Mouse (Mus musculus) adrenal gland (tissue): ENCODE measurements at regions not wholly inside any gene's neighbourhood (a gene's known extent, or its start where the extent isn't known, plus 50 kb on each side); places are given as distances from the start of the nearest gene placed in this dataset.
"Not testable (repeated sequence)": the region's sequence is repeated elsewhere in the genome, so short reads cannot be mapped to it uniquely, and the experiment has no call there.

Experiments used
- intact Hi-C: fragments of 180-260 bp; cut with DNase I; formaldehyde crosslinking; loops from one replicate; pipeline ENCODE4 v1.15.1; 2025

DNA sequence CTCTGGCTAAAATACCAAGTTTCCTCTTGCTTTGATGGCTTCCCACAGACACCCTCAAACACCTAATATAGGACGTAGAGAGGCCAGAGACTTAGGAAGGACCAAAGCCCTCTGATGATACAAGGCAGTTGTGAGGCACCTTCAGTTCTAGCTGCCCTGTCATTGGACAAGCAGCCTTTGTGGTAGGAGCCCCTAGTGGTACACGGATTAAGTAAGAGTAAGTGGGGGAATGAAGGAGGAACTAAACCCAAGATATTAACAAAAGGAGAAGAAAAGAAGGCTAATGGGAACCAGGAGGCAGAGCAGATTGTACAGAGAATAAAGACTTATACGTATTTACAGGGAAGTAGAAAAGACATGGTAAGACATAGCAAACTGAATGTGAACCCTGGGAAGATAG is 352.3 kb upstream of the Tmco5 start:
- intact Hi-C loops, result not testable (repeated sequence)

DNA sequence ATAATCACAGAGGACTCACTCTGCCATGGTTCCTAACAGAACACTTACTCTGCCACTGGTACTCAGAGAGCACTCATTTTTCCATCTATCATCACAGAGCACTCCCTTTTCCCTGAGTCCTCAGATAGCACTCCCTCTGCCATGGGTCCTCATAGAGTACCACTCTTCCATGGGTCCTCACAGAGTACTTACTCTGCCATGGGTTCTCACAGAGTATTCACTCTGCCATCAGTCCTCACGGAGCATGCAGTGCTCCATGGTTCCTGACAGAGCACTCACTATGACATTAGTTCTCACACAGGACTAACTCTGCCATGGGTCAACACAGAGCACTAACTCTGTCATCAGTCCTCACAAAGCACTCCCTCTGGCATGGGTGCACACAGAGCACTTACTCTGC is 342.0 kb upstream of the Tmco5 start:
- intact Hi-C loops, result no loop called here

DNA sequence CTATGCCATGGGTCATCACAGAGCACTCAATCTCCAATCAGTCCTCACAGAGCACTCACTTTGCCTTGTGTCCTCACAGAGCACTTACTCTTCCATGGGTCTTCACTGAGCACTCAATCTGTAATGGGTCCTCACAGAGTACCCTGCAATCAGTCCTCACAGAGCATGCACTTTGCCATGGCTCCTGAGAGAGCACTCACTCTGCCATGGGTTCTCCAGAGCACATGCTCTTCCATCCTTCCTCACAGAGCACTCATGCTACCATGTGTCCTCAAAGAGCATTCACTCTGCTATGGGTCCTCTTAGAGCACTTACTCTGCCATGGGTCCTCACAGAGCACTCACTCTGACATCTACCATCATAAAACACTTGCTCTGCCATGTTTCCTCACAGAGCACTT is 319.1 kb upstream of the Tmco5 start:
- intact Hi-C loops, result no loop called here

DNA sequence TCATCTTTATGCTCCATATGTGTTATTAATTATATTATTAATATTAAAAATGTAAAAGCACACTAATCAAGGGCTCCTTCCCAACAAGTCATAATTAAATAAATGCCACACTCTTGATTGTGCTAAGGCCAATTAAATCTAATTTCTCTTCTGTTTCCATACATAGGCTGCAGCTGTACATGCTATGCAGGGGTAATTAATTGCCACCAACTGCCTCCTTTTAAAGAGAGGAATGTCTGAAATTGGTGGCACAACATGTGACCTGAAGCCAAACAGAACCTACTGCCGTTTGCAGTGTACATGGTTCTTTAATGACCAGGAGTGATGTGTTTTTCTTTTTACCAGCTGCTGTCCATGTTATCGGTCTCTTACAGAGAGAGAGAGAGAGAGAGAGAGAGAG is 294.5 kb upstream of the Tmco5 start:
- intact Hi-C loops, result no loop called here

DNA sequence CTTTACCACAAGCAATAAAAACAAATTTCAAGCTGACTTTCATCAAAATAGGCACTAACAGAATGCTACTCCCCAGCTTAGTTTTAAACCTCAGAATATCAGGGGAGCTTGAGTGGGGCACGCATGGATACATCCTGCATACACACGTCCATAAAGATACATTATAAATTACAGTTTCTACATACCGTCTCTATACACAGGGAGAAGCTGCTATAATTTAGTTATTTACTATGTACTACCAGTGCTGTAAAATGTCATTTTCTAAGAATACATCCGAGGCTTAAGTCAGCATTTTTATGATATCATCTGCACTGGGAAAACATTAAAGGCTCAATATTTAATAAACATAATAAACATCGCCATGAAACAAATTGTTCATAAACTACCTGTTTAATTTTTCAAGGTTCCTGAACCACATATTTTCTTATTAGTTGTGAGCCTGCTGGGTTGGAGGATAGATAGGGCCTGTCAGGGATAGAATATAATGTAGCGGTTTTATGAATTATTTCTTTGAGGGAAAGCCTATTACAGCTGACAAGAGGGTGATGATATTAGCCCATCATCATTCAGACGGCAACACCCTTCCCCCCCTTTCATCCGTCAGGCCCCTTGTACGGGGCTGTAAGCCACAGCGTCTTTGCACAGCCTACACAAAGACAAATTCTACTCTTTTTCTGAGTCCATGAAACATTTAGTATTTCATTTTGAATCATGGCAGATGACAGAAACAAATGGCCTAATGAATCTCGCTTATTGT is 292.1 kb upstream of the Tmco5 start:
- intact Hi-C loops, result no loop called here

DNA sequence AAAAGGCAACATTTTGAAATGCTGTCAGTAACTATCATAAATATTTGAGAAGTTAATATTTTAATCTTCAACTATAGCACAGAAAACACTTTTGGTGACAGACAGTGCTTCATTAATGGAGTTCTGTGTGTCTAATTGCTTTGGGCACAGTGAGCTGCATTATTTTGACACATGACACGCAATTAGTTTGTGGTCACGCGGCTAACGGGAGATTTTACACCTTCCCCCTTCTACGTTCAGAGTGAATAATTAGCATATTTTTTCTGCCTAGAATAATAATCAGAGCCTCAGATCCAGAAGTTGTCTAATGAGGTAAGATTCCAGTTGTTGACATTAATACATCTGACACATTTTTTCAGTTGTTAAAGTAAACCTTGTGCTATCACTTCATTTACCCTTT is 272.6 kb upstream of the Tmco5 start:
- intact Hi-C loops, result no loop called here

DNA sequence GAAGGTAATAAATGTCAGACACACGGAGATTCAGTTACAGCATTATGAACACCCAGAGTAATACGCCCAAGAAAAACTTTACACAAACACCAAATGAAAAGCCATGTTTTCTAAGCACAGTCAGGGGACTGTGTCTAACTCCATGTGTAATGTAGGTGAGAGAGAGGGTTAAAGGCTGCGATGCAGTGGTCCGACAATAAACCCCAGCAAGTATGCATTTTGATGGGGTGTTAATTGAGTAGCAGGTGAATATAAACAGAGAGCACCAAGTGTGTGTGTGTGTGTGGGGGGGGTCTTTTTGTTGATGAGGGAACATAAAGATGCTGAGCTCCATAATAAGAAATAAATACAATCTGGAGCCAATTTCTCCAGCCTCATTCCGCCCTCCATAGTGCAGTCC is 238.6 kb upstream of the Tmco5 start:
- intact Hi-C loops, result no loop called here

DNA sequence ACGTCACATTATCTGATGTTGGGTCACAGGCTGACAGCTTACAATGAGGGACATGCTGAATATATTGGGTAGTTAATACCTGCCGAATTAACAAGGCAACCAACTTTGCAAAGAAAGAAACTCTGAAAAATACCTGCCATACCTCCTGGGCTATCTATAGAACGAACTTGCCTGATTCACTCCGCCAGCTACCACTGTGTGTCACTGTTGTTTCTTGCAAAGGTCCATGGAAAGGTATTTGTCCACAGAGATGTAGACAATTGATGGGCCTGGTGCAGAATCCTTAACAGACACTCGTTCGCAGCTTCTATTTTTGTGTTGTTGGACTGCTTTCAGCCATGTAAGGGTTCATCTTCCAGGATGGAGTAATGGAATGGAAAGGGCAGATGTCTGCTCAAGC is 226.4 kb upstream of the Tmco5 start:
- intact Hi-C loops, result no loop called here

DNA sequence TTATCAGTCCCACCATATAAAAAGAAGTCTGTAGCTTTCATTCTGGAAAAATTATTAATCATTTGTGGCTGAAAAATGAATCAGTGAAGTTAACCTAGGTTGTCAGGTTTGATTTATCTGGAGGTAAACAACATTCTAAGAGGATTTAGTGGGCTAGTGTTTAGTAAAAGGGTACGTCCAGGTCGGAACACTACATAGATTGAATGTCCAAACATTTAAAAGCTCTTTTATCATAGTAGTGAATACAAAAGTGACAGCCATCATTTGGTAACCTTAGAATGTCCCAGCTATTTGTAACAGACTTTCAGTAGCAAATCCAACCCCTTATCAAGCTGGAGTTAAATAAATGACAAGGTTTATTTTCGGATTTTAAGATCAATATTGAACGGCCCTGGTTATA is 192.7 kb upstream of the Tmco5 start:
- intact Hi-C loops, result no loop called here

DNA sequence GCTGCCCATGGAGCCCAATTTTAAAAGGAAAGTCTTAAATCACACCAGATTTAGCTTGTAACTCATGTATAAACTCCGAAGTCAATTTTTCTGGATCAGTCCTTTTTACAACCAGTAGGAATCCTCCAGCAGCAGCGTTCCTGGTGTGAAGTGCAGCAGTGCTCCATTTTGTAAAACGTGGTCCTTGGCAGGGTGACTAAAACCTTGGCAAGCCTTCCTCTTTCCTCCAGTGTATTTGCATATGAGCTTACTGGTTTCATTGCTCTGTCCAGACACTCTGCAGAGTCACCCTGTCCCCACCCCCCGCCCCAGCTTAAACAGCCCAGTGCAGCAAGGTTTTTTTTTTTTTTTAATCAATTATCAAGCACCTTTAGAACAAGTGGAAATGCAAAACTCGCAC is 180.9 kb upstream of the Tmco5 start:
- intact Hi-C loops, result no loop called here

DNA sequence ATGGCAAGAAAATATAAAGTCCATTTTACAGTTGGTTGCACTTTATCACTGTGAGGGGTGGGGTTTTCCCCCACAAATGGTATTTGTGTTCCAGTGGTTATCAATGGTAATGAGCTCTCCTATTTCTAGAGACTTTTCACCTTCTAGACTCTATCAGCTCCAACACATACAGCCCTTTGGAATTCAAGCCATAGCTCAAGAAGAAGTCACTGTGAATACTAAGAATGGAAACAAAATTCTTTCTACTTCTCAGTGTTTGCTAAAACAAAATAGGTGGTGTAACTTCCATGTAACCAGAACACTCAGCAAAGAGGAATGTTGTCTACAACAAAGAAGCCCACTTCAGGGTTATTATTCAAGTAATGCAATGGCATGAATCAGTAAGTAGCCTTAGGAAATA is 173.8 kb upstream of the Tmco5 start:
- intact Hi-C loops, result no loop called here

DNA sequence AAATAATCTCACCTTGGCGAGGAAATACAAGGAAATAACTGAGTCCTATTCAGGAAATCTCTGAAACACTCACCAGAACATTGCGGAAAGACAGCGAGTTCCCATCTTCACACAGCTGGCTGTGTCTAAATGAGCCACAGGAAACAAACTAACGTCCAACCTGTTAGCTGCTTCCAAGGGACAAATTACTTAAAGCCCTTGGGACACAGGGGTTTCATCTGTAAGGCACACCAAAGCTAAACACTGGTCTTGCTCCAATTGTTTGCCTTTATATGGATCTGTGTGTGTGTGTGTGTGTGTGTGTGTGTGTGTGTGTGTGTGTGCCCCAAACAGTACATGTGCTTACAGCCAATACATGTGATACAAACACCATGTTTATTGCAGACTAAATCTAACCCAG is 168.9 kb upstream of the Tmco5 start:
- intact Hi-C loops, result no loop called here

DNA sequence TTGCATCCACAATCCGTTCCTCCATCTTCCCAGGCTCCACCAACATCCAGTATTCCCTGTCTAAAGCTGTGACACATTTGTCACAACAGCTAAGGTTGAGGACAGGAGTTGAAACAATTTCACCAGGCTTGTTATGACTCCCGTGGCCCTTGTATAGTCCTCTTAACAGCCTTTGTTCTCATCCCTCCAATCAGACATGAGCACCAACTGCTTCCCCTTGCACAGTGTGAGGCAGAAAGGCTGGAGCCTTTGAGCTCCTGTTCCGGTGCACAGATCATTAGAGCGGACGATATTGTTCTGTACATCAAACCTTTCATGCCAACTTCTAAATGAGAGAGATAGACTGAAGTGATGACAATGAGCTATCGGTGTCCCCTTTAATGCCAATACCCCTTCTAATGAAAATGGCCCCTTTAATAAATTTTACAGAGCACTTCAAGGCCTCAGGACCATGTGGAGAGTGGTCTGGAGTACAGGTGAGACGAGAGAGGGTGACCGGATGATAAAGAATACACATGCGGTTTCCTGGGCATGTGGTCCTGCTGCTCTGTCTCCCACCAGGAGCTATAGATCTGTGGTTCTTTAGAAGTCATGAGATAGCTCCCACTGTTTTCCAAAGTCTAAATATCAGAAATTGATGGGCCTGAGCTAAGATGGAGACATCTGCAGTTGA is 161.8 kb upstream of the Tmco5 start:
- intact Hi-C loops, result no loop called here

DNA sequence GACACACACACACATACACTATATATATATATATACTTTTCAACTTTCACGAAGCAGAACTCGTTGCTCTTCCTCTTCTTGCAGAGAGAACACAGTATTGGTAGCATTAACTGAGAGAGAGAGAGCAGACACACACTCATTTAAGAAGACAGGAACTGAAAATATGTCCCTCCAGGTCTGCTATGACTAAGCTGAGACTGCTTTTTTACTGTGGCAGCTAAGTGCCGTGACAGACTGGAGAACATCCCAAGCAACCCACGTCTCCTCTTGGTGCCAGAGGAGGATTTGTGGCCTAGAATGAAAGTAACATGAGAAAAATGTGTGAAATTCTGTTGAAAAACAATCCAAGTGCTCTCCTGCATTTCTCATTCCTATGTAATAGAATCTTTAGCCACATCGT is 159.9 kb upstream of the Tmco5 start:
- intact Hi-C loops, result no loop called here

DNA sequence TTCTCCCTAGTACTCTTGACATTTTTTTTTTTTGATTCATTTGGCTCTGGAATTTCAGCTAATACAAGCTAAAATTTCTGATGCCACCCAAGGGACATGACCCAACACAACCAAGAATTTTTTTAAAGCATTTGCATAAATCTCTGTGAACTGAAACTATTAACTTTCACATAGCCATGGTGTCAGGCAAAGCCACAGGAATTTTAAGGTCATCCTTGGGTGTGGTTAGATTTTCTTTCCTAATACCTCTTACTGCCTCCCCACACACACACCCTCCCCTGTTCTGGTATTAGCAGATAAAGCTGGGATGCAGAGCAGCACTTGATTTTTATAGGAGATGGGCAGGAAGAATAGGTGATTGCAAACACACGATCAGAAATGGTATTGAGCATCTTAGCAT is 150.9 kb upstream of the Tmco5 start:
- intact Hi-C loops, result no loop called here

DNA sequence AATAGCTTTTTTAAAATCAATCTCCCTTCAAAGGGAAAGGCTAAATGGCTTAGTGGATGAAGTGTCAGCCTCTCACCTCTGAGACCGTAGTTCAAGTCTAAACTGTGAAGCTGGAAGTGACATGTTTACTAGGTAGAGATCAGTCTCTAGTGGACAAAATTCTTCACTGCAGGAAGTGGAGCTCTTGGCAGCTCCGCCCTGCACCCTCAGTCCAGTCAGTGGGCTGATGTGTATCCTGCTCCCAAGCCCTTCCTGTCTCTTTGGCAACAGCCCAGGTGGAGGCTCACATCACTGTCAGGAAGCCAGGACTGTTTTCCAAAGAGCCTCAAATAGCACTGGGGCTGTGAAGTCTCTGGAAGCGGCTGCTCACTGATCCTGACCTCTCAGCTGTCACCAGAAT is 142.8 kb upstream of the Tmco5 start:
- intact Hi-C loops, result no loop called here

DNA sequence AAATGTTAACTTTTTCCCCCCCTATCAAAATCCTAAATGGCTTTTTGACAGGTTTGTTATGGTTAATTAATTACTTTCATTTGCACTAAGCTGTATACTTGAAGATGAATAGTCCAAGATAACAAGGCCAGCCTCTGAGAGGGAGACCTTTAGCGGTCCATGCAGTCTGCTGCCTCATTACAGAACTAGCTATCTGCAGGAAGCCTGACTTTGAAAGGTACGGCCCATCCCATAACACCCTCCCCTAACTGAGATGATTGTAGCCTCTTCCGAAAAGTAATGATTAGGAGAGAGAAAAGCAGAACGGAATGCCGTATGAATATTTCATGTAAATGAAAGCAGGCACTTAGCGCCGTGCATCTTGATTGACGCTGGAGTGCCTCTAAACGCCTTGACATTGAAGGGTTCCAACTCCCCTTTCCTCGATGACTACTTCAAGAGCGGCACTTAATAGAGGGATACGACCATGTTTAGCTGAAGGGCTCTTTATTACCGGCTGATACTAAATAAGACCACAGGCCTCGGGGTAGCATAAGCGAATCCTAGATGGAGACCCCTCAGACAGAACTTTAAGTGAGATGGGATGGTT is 109.9 kb upstream of the Tmco5 start:
- intact Hi-C loops, result no loop called here

DNA sequence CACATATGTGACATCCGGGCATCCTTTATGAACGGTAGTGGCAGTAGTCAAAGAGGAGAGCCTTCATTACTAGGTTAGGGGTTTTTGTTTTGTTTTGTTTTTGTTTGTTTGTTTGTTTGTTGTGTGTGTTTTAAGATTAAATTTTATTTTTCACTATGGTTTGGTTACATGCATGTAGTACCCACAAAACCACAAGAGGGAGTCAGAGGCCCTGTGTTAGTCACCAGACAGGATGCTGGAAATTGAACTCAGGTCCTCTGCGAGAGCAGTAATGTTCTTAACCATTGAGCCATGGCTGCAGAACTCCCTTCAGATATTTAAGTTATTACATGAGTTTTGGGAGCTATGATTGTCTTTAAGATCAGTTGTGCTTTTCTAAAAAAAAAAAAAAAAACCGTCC is 109.3 kb upstream of the Tmco5 start:
- intact Hi-C loops, result no loop called here

DNA sequence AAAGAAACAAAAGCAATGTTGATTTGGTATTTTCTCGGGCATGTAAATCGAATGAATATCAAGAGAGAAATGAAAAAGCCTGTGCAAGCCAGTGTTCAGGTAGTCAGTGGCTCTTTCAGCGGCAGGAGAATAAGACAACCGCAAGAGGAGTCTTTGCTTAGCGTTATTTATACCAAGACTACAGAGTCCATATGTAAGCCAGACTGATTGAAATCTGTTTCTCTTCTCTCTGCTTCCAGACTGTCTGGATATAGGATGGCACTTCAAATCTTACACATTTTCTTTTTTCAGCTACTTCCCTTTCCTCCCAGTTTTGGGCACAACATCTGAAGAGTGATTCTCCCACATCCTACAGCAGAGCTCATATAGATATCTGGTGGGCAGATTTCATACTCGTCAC is 105.9 kb upstream of the Tmco5 start:
- intact Hi-C loops, result no loop called here

DNA sequence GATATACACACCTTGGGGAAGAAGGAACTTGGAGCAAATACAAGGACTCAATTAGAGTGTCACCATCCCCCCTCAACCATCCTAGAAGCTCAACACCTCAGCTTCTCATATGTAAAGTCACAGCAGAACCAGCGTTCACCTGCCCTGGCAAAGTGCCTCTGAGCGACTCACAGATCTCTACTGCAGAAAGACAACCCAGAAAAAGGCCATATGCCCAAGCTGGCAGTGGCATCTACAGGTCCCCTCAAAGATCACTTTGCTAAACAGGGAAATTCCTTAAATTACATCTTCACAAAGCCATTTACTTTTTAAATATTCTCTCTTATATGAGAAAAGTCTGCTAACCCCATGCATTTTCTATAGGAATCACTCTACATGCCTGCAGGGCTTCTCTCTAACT is 78.3 kb upstream of the Tmco5 start:
- intact Hi-C loops, result no loop called here

DNA sequence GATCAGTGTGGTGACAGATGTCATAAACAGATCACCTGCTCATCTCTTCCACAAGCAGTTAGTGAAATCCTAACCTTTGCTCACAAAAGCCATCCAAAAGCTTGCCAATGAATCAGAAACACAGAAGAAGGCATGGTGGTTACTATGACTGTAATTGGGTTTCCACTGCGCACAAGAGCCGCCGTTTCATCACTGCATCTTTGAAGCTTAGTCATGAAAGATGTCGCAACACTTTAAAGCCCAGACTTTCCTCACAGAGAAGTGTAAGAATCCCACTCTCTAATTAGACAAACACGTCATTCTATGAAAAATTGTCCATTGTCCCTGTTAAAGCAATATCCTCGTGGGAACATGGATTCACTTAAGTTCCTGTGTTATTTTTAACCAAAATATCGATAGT is 76.9 kb upstream of the Tmco5 start:
- intact Hi-C loops, result no loop called here

DNA sequence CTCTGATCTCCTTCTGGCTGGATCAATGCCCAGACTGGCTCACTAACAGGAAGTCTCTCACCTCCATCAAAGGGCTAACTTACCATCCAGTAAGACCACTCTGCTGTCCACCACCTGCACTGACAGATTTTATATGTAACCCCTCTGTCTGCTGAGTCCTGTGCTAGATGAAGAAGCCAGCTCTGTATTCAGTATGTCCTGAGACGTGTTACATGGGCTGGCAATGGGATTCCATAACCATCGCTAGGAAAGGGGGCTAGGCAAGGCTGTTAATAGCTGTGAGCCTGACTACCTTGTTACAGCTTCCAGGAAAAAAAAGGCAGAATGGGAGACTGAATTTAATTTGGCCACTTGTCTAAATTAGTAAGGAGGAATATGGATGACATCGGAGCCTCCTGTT is 71.3 kb upstream of the Tmco5 start:
- intact Hi-C loops, result no loop called here

DNA sequence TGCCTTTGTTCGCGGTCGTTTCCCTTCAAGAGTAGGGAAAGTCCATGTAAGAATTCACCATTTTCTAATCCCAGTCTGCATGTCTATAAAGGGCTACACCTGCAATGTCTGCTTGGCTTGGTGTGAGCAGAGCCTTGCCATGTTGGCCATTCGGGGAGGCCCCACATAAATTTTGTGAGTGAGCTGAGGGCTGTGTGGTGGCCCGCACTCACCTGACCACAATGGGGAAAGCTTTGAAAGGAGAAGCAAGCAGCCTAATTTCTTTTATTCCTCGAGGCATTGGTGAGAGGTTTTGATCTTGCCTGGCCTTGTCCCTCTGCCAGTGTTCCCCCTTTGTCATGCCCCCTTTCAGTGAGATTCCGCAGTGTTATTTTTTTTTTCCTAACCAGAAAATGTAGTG is 70.9 kb upstream of the Tmco5 start:
- intact Hi-C loops, result no loop called here
